Mouse (Mus musculus): ENCODE results near the gene Bmf. TPM values are rescaled to one million over a fixed set of nuclear protein-coding genes. Genes with fewer than 3 reads are reported as not detected.

Bmf gene
- polyA plus RNA-seq, 2 experiments from 2014 or later: 1.3 to 4.2 TPM

DNA sequence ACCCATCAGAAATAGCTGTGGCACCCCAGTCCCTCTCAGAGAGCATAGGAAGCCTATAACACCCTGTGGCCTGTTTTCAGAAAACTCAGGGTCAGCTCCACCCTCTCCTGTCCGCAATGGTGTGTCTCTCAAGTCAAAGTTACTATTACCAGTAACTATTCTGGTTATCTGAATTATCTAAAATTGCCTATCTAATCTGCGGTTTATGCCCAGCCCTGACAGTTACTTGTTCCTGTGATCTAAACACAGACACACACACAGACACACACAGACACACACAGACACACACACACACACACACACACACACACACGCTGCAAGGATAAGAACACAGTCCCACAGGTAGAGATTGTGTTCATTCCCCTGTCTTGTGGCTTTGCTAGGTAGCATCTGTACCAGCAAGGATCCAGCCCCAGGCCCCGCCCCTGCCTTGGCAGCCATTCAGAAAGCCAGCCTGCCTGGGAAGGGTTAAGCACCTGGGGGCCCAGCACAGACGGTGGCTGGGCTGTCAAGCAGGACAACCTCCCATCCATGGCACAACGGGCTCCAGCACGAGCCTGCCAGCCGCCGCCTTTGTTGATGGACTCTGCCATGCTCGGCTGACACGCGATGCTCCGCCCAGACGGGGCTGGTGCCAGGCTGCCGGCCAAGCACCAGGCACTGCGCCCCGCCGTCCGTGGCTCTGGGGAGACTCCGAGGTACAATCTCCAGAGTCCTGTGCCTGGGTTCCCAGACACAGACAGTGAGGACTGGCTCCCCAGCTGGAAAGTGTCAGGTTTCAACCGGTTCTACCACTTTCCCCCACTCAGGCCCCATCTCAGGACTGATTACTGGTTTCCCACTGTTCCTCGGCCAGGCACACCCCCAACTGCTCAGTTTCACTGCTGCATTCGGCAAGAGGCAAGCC is 5.3 kb downstream of the Bmf start:
- peak; percentile 46 for ATAC-seq

DNA sequence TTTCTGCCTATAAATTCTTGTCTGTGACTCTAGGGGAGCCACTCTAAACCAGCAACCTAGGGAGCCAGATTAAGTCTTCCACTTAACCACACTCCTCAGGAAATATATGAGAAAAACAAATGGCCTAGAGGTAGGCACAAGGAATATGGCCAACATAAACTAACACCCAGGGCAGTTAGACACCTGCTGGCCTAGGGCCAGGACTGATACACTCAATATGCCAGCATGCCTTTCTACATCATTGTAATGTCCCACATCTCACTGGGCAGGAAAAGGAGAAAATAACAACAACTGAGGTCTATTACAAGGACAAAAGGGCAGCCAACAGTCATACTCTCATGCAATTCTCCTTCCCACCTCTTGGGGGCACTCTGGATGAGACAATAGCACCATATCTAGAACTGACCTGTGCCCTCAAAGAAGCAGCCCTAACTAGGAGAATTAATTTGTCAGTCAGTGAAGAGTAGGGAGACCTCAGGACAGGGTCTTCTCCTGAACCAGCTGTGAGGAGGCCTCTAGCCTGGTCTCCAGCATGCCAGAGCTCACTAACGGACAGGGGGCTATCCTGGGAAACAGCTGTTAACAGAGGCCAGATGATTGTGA is 6.4 kb downstream of the Bmf start:
- ATAC-seq: no peak

DNA sequence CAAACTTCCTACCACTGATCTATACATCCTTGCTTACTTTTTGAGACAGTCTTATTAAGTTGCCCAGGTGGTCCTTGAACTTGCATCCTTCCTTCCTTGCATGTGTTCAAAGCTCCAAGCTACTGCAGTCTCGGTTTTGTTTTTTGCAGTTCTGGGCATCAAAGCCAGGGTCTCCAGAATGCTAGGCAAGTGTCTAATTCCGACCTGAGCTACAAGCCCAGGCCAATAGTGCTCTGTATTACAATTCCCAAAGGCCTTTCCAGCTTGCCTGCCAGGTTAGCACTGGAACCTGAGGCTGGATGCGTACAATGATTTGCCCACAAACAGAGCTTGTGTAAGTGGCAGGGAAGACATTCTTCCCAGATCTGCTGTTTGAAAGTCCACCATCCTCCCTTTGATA is 7.8 kb downstream of the Bmf start:
- no peak for ATAC-seq

DNA sequence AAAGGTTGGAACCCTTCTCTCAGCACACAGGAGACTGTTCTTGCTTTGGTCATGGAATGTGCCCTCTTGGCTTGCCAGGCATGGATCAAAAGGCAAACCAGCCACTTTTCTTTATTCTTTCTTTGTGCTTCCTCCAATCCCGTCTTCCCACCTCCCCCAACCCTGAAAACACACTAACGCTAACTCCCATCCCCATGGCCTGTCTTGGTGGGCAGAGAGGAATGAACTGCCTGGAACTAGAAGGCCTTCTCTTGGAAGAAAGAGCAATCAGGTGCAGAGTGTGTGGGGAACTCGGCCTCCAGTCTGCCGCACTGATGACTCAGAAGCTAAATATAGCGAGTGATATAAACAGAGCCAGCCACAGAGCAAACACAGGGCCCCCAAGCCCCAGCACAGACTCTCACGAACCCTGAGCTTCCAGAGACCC is 8.8 kb downstream of the Bmf start:
- no peak for ATAC-seq

DNA sequence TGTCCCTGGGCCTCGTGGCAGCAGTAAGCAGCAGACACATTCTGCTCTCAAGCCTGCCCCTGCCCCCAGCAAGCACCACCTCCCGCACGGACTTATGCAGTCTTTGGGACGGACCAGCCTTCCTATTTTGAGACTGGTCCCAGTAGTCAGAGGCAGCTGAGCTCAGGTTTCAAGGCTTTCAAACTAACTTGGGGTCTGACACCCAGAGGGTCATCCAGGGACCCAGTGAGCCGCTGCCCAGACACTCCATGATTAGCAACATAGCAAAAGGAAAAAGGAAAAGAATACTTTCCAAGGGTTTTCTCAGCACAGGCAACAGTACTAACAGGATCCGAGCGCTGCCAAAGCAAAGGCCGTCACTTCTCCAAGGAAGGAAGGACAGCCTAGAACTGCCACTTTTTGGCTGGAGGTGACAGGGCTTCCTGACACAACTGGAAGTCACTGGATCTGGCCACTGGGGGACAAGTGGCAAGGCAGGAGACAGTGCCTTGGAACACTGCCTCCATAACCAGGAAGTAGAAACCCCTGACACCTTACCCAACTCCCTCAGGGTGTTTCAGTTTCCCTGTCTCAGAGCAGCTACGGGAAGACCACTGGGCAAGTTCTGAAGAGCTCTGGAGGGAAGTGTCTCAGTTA is 9.5 kb downstream of the Bmf start:
- ATAC-seq: no peak

DNA sequence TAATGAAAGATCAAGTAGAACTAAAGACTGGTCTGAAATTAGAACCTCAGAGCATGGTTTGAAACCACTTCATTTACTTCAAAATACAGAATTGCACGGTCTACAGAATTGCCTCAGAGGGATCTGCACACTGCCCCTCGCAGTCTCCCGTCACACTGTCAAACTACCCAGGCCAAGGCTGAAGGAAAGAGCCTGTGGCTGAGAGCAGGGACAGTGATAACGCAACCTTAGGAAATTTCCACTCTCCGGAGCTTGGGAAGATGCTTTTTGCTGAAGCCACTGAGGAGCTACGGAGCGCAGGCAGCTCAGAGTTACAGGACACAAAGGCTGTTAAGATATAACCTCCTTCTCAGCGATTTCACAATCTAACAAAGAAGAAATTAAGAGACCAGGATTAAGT is 10.4 kb downstream of the Bmf start:
- ATAC-seq: no peak

DNA sequence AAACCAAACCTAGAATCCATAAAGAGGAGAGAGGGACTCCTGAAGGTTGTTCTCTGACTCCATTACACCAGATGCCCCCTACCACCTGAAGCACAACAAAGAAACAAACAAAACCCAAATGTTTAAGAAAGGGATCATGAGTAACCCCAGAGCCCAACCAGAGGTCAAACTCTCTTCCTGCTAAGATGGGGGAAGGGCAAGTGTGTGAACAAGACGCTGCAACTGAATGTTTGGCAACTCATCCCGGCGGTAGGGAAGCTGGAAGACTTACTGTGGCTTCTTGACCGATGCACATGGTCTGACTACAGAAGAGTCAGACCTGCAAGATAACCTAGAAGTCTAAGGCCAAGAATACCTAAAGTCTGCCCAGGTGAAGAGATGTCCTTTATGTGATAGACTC is 12.3 kb downstream of the Bmf start:
- no peak for ATAC-seq

DNA sequence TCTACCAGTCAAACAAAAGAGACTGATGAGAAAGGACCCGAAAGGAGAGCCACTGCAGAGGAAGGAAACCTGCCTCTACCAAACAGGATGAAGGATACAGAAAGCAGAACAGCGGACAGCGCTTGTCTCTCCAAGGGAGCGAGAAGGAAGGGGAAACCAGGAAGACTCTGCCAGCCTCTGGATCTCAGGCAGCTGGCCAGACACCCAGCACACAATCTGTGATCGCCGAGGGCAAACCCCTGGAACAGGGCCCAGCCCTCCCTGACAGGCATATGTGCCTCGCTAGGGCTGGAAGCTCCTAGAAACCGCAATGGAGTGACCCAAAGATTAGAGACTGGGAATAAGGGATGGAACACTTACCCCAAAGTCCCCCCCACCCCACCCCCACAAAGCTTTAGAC is 12.9 kb downstream of the Bmf start:
- no peak for ATAC-seq

DNA sequence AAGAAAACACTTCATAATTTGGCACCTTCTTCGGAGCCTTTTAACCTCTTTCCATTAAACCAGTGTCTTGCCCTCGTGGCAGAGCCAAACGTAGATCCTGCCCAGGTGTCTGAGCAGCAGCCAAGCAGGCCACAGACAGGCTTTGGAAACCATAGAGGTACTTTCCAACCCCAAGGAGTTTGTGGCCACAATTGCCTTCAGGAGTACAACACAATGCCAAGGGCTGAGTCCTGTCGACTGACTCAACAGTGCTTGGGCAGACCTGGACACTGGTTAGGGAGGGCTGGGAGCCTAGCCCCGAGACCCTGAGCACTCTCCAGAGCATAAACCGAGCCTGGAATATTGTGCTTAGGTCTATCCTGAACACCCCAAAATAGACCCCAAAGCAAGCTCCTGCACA is 13.4 kb downstream of the Bmf start:
- no peak for ATAC-seq

DNA sequence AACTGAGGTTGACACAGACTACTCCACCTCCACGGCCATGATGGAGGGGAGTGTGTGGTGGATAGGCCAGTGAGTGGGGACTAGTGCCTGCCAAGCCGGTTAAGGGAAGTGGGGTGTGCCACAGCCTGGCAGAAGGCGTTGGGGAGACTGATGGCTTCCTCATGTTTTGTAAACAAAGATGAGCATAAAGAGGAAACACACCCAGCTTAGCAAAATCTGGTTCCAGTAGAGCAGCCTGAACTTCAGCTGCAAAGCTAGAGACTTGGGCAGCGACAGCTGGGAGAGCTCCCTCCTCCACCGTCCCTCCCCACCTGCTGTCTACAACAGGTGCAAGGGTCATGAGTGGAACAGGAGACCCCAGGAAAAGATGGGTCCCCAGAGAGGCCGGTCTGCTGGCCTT is 15.5 kb downstream of the Bmf start:
- no peak for ATAC-seq

DNA sequence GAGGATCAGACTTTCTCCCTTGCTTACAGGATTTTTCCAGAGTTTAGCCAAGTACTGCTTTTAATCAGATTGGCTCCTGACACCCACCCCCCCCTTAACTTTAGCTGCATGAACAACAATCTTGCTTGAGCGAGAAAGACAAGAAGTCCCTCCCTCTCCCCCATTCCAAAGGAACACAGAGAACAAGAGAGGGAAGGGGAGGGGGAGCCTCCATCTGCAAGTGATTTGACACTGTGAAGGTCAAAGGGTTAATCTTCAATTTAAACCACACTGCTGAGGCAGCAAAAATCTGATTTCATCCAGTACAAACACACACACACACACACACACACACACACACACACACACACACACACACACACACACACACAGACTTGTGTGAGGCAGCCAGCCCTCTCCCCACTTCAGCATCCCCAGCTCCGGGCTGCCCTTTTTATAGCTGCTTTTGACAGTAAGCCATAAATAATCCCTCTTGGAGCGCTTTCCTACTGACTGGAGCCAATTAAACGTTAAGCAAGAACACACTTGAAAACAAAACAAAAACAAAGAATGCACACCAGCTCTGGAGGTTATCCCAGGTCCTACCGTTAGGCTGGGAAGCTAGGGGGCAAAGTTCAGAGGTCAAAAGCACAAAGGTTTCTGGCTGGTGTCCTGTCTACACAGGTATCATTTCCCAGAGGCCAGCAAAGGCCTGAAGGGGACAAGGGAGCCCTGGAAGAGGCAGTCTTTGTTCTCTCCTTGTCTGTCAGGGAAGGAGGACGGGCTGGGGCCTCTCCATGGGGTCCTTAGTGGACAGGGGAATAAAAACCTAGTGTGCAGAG is 16.4 kb downstream of the Bmf start:
- no peak for ATAC-seq

DNA sequence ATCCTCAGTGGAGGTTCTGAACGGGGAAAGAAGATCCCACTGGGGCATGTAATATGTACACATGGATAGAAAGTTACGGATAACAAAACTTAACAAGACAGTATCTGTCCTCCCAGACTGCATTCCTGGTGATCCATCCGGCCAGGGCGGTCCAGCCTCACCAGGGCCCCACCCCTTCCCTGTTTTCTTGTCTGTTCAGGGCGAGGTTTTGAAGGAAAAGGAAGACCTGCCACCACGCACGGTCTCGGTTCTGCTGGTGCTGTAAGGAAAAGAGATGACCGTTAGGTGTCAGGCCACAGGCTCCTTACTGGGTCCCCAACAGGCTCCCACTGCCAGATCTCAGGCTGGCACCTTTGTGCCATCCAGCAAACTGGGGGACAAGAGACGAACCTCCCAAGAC is 17.1 kb downstream of the Bmf start:
- no peak for ATAC-seq

DNA sequence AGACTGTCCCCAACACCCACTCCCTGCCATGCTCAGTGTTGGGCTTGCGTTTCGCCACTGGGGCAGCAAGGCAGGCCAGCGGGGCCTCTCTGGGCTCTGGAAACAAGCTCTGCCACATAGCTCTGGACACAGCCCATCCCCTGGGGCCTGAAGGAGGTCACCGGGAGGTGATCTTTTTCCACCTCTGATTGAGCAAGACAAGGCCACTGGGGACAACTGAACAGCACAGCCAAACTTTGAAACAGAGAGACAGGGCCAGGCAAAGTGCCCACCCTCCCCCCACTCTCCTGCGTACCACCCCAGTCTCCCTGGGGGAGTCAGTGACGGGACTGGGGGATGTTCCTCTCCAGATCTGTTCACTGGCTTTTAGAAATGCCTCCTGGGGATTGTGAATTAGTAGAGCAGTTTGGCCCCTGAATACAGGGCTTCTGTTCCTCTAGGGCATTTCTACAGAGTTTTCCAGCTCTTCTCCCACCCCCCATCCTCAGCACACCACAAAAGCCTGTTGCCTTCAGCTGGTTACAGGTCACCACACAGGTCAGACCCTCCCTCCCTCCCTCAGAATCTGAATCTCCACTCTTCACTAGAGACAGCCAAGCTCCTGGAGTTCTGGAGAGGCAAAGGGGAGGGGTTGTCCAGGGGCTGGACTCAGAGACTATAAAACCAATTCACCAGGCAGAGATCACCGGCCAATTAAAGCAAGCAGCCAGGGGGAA is 19.9 kb downstream of the Bmf start:
- no peak for ATAC-seq

DNA sequence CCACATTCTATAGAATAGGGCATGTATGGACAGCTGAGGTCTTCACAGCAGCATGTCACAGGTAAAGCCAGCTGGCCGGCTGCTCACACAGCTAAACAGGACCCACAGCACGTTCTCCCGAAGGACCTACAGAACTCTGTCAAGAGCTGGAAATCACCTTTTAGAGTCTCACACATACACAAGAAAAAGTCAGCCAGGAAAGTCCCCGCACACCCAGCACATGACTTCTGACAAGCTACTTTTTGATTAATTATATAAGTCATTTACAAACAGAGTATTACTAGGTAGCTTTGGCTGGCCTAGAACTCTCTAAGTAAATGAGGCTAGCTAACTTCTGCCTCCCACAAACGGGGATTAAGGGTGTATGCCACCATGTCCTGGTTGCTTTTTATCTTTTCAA is 22.9 kb downstream of the Bmf start:
- ATAC-seq: peak; percentile 64

DNA sequence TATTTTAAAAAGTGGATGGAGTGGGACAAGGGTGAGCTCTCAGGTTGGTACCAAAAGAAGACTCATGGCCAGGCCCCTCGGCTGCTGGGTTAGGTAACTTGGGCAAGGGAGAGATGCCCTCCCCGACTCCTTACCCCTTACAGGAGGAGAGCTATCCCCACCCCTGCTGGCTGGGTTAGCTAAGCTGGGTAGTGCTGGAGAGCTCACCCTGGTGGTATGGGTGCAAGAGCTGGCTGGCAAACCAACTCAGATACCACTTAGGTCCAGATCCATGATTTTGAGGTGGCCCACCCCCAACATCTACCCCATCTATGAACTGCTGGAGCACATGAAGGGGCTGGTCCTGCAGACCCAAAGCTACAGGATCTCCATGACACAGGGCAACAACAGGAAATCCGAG is 24.7 kb downstream of the Bmf start:
- no peak for ATAC-seq

DNA sequence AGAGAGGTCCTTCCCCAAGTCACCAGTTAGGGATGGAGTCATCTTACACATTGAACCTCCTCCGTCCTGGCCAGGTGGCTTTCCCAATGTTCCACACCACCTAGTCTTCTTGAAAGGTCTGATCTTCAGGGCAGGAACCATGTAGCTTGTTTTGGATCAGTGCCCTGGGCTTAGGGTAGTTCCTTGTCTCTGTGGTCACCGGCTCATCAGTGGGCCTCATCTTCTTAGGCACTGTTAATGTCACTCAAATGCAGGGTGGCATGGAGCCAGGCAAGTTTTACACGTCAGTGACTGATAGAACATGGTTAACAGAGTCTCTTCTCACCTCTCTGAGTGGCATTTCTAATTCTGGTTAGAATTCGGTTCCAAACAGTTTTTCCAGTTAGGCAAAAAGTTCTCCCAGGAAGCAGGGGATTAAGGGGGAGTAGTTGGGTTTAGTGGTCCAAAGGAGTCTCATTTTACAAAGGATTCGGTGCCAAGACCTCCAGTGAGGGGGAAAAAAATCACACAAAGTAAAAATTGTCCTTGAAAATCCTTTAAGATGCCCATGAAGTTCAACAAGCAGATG is 26.2 kb downstream of the Bmf start:
- no peak for ATAC-seq

DNA sequence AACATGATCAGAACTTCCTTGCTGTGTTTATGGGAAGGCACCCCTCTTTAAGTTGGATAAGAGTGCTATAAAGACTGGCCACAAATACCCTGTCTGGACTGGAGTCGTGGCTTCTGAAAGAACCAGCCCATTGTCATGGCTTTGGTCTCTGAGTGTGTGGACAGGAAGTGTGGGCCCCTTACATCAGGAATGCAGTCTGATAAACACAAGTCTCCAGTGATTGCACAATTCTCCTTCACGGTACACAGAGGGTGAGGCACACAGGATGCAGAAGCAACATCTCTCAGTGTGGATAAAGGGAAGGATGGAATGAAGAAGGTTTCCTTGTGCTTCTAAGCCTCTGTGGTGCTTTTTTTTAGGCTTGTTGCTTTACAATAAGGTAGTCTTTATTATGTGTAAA is 27.2 kb downstream of the Bmf start:
- no peak for ATAC-seq

DNA sequence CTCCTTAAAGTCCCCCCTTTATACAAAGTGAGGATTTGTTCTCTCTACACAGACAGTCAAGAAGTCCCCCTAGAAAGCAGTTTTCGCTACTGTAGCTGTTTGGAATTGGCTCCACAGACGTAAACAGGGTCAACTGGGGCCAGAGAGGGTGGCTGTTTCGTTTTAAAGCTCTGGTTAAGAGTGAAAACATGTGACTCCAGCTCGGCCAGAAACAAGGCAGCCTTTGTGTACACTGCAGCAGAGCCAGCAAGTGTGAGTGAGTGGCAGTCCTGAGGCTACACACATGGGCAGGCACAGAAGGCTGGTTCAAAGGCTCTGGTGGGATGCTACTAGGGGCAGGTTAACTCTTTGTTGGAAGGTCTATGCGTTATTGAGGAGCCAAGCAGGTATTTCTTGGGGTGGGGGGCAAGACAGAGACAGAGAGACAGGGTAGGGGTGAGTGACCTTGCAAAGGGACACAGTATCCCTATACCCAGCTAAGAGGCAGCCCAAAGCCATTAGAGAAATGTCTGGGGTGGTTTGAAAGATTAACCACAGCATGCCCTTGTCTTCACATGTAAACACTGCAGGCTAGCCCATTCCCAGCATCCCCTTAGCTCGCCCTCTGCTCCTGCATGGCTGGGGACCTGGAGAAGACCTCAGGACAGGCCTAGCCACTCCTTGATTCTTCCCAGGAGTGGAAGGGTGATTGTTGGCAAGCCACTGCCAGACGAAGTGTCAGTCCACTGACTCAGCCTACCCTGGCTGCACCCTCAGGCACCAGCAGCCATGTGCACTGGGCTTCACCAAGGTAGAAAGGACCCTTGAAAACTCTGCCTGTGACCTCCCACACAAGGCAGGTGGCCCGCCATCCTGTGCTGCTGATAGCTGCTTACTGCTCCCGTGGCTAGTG is 29.2 kb downstream of the Bmf start:
- no peak for ATAC-seq

DNA sequence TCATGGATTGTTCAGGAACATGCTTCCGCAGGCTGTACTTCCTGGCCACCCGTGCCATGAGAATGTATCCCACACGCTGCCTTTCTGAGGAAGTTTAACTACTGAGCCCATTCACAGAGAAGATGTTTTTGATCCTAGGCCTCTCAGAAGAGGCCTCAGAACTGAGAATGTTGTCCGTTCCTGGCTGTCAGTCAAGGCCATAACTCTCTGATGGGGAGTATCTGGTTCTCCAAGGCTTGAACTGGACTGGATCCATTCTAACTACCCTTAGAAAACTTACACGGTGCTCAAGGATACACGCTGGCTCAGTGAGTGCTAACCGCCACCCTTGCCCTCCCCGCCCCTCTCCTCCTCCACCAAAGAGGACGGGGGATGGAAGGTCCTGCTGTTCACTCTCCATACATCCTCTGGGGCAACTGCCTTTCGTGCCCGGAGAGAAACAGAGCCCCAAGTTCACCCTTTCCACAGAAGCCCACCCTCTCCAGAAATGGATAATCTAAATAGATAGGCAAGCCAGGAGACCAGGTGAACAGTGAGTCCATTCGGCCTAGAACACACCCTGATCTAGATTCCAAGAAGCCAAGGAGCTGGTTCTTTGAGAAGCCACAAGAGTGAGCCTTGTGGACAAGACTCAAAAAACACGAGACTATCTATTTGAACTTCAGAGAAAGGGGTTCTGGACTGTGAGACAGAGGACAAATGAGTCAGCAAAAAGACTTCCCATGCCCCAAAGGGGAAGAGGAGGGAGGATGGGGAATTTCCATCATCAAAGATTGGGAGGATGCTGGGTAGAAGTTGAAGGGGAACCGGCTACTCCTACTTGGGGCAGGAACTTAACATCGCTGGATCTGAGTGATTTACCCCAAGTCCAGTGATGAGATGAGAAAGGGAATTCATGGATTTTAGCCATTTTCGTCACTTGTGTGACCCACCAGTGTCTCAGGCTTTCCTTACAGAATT is 36.8 kb downstream of the Bmf start:
- ATAC-seq: no peak
